Mouse (Mus musculus) stomach, embryonic 16.5 days (tissue): ENCODE results near the gene En2. TPM values are rescaled to one million over a fixed set of nuclear protein-coding genes. Genes with fewer than 3 reads are reported as not detected.

Source experiments
- ATAC-seq: fragments of 200-750 bp; cut with Nextera tagmentation; 2 replicates; pipeline ENCODE4 v1.8.0; 2017; ENCODE audit warnings: moderate number of reproducible peaks, moderate TSS enrichment; ENCODE audit not compliant: insufficient read depth, low FRiP score
- H3K27ac ChIP-seq: fragments of 300-500 bp; sonication (generic); 2 replicates; pipeline ENCODE4 v1.5.1; 2014; ENCODE audit warnings: low read length
- H3K27me3 ChIP-seq: fragments of 300-500 bp; sonication (generic); 2 replicates; pipeline ENCODE4 v1.6.1; 2014; ENCODE audit warnings: low read length, control low read depth, mixed read lengths; ENCODE audit not compliant: control insufficient read depth, insufficient read depth
- H3K36me3 ChIP-seq: fragments of 300-500 bp; sonication (generic); 2 replicates; pipeline ENCODE4 v1.6.1; 2014; ENCODE audit warnings: low read length; ENCODE audit not compliant: control insufficient read depth, insufficient read depth
- H3K4me1 ChIP-seq: fragments of 300-500 bp; sonication (generic); 2 replicates; pipeline ENCODE4 v1.6.1; 2014; ENCODE audit warnings: low read length, control low read depth, mixed read lengths; ENCODE audit not compliant: control insufficient read depth, insufficient read depth
- H3K4me2 ChIP-seq: fragments of 300-500 bp; sonication (generic); 2 replicates; pipeline ENCODE4 v1.6.1; 2014; ENCODE audit warnings: low read depth, low read length, mixed read lengths
- H3K4me3 ChIP-seq: fragments of 300-500 bp; sonication (generic); replicated peaks from 2 replicates; pipeline ENCODE4 v1.5.1; 2014; ENCODE audit warnings: mild to moderate bottlenecking, low read length
- H3K9ac ChIP-seq: fragments of 300-500 bp; sonication (generic); 2 replicates; pipeline ENCODE4 v1.6.1; 2014; ENCODE audit warnings: low read length
- H3K9me3 ChIP-seq: fragments of 300-500 bp; sonication (generic); replicated peaks from 2 replicates; pipeline ENCODE4 v1.6.1; 2016; ENCODE audit warnings: low read length, control low read depth; ENCODE audit not compliant: control insufficient read depth
- WGBS: fragments of 180-500 bp; shearing (Covaris S2); extraction: QIAGEN DNeasy Blood & Tissue Kit; methylation state at CpG from one replicate; pipeline ENCODE4 v1.1.7; 2014; 5-methylcytosine and 5-hydroxymethylcytosine counted together
- polyA plus RNA-seq: library from polyadenylated mRNA; unstranded; fragments of >200 nt; fragmentation: Nextera tagmentation; extraction: Ambion mirVana; gene quantifications from 2 replicates; pipeline ENCODE4 v1.2.1, GENCODE M21; 2015

The En2 gene
- polyA plus RNA-seq, 1 experiment from 2014 or later = not detected

GRCm38 (mm10) chr5:28167611-28168252, 2.2 kb downstream of the En2 start:
- 2% methylated on average over 29 of the region's 29 CpGs for WGBS
- peak overlapping the region; percentile 17; the same call in 1 of the 2 replicates for H3K4me3 ChIP-seq

DNA sequence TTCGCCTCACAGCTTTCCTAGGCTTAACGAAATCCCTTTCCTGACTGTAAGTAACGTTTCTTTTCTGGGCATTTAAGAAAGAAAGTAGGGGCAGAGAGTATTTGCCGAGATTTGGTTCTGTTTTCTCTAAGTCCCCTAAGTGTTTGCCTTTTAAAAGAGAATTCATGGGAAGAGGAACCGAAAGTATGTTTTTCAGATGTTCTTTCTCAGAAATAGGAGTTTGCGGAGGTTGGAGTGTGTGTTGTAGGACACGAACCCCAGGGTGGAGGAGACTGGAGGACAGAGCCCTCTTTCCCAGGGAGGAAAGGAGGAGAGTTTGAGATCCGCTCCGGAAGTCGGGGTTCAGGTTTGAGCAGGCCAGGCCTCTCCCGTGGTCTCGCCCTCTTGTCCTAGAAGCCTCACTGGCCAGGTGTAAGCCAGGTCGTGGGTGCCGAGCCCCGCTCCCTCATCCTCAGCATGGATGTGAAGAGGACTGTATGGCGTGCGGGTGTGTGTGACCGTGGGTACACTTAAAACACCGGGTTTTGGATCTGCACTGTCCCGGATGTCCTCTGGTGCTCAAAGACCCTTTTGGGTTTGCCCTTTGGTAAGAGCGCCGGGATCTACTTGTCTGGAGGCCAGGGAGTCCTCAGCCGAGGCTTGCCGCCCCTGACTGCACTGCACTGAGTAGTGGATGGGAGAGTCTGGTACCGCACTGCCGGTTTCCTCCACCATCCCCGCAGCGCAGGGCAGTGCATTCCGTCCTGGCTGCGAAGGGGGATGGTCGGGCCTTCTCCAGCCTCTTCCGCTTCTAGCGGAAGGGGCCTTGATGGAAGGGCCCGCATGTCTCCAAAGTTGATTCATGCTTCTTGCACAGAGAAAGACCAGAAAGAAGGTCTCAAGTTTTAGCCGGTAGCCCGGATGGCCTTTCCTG, 3.0 kb downstream of the En2 start:
- Histone ChIP-seq H3K27ac (no peak overlapping the region), H3K4me2 (no peak overlapping the region), H3K36me3 (no peaks in the 10 kb centered on the region), H3K4me3 (peak overlapping the region; percentile 17; the same call in 1 of the 2 replicates), H3K9me3 (no peaks in the 10 kb centered on the region), H3K9ac (no peak overlapping the region), H3K27me3 (peaks cover 90% of the 10 kb centered on the region), H3K4me1 (peaks cover 17% of the 10 kb centered on the region)
- WGBS = 1% methylated on average over 36 of the region's 36 CpGs
- ATAC-seq = no peak

More at GRCm38 (mm10) chr5:28167611-28168252, 2.2 kb downstream of the En2 start:
- H3K36me3 ChIP-seq = no peaks in the 10 kb centered on the region
- H3K27ac ChIP-seq = no peak overlapping the region
- peaks cover 89% of the 10 kb centered on the region for H3K27me3 ChIP-seq
- no peak for ATAC-seq
- H3K9ac ChIP-seq = no peak overlapping the region
- H3K4me1 ChIP-seq = peaks cover 17% of the 10 kb centered on the region
- H3K9me3 ChIP-seq = no peaks in the 10 kb centered on the region
- H3K4me2 ChIP-seq = no peak overlapping the region

- Histone ChIP-seq H3K4me2 (no peak overlapping the region), H3K9me3 (no peaks in the 10 kb centered on the region), H3K27ac (no peak overlapping the region), H3K4me3 (no peak overlapping the region), H3K27me3 (peaks cover 90% of the 10 kb centered on the region), H3K4me1 (peaks cover 17% of the 10 kb centered on the region), H3K9ac (no peak overlapping the region), H3K36me3 (no peaks in the 10 kb centered on the region)
- no peak for ATAC-seq
- 4% methylated on average over 5 of the region's 5 CpGs for WGBS
These were observed 3.8 kb downstream of the En2 start for GRCm38 (mm10) chr5:28169166-28169801.

DNA sequence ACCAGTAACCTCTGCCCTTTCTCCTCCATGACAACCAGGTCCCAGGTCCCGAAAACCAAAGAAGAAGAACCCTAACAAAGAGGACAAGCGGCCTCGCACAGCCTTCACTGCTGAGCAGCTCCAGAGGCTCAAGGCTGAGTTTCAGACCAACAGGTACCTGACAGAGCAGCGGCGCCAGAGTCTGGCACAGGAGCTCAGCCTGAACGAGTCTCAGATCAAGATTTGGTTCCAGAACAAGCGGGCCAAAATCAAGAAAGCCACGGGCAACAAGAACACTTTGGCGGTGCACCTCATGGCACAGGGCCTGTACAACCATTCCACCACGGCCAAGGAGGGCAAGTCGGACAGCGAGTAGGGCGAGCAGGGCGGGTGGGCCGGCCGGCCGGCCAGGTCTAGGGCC, 4.6 kb downstream of the En2 start:
- Histone ChIP-seq H3K9ac (no peak overlapping the region), H3K27me3 (peaks cover 90% of the 10 kb centered on the region), H3K9me3 (no peaks in the 10 kb centered on the region), H3K36me3 (no peaks in the 10 kb centered on the region), H3K4me2 (no peak overlapping the region), H3K4me1 (peaks cover 17% of the 10 kb centered on the region), H3K4me3 (no peak overlapping the region), H3K27ac (no peak overlapping the region)
- WGBS = 5% methylated on average over 17 of the region's 17 CpGs
- no peak for ATAC-seq

DNA sequence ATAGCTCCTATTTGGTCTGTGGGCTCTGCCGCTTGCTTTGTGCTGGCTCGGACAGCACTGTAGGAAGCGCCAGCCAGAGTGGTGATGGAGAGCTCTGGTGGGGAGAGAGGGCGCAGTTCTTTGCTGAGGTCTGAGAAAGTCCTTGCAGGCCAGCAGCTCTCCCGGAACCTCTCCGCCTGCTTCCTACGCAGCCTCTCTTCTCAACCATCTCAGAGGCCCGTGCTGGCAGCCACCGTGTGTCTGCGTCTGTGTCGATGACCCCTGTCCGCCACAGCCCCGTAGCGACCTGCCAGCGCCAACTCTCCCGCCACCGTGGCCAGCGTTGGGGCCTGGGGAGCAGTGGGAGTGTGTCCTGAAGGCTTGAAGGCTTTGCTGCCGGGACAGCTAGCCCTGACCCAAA, 5.4 kb downstream of the En2 start:
- Histone ChIP-seq H3K9ac (no peak overlapping the region), H3K4me1 (peaks cover 13% of the 10 kb centered on the region), H3K4me3 (no peak overlapping the region), H3K9me3 (no peaks in the 10 kb centered on the region), H3K27me3 (peaks cover 90% of the 10 kb centered on the region), H3K36me3 (no peaks in the 10 kb centered on the region), H3K27ac (no peak overlapping the region), H3K4me2 (no peak overlapping the region)
- WGBS = 1% methylated on average over 19 of the region's 19 CpGs
- ATAC-seq = no peak

- ATAC-seq = no peak
- H3K4me3 ChIP-seq = no peak overlapping the region
- H3K27me3 ChIP-seq = peaks cover 89% of the 10 kb centered on the region
- peaks cover 7% of the 10 kb centered on the region for H3K4me1 ChIP-seq
- 9% methylated on average over 5 of the region's 5 CpGs for WGBS
- H3K36me3 ChIP-seq = no peaks in the 10 kb centered on the region
- no peaks in the 10 kb centered on the region for H3K9me3 ChIP-seq
- no peak overlapping the region for H3K27ac ChIP-seq
- H3K4me2 ChIP-seq = no peak overlapping the region
- H3K9ac ChIP-seq = no peak overlapping the region
These were observed 6.2 kb downstream of the En2 start for GRCm38 (mm10) chr5:28171667-28172066.

- Histone ChIP-seq H3K36me3 (no peaks in the 10 kb centered on the region), H3K4me3 (no peak overlapping the region), H3K9ac (no peak overlapping the region), H3K9me3 (no peaks in the 10 kb centered on the region), H3K4me2 (no peak overlapping the region), H3K27me3 (peaks cover 91% of the 10 kb centered on the region), H3K4me1 (peaks cover 2% of the 10 kb centered on the region; the same call in 1 of the 2 replicates), H3K27ac (no peak overlapping the region)
- no peak for ATAC-seq
- 7% methylated on average over 8 of the region's 8 CpGs for WGBS
These were observed 6.9 kb downstream of the En2 start for GRCm38 (mm10) chr5:28172261-28172920.

- H3K4me2 ChIP-seq = no peak overlapping the region
- peaks cover 2% of the 10 kb centered on the region; the same call in 1 of the 2 replicates for H3K4me1 ChIP-seq
- no peaks in the 10 kb centered on the region for H3K9me3 ChIP-seq
- H3K36me3 ChIP-seq = no peaks in the 10 kb centered on the region
- peaks cover 90% of the 10 kb centered on the region for H3K27me3 ChIP-seq
- H3K4me3 ChIP-seq = no peak overlapping the region
- H3K27ac ChIP-seq = no peak overlapping the region
- no peak for ATAC-seq
- 4% methylated on average over 4 of the region's 4 CpGs for WGBS
- H3K9ac ChIP-seq = no peak overlapping the region
These were observed 7.6 kb downstream of the En2 start for GRCm38 (mm10) chr5:28172921-28173670.
